Mouse (Mus musculus) midbrain, embryonic 14.5 days (tissue): Measurements from ENCODE around the gene Tmem82. TPM values are rescaled to one million over a fixed set of nuclear protein-coding genes. Genes with fewer than 3 reads are reported as not detected.
"Not testable (repeated sequence)": the region's sequence is repeated elsewhere in the genome, so short reads cannot be mapped to it uniquely, and the experiment has no call there.

Experiments
- ATAC-seq: fragments of 200-750 bp; cut with Nextera tagmentation; 2 replicates; pipeline ENCODE4 v1.8.0; 2017; ENCODE audit warnings: moderate number of reproducible peaks, moderate library complexity; ENCODE audit not compliant: low FRiP score, low TSS enrichment
- DNase-seq: peaks from one replicate; pipeline ENCODE4 v3.0.0-alpha.2; 2015
- H3K27ac ChIP-seq: fragments of 300-500 bp; sonication (generic); replicated peaks from 2 replicates; pipeline ENCODE4 v1.5.1; 2014; ENCODE audit warnings: mild to moderate bottlenecking, low read depth, low read length, moderate library complexity
- H3K27me3 ChIP-seq: fragments of 300-500 bp; sonication (generic); 2 replicates; pipeline ENCODE4 v1.6.1; 2014; ENCODE audit warnings: low read length, control low read depth, mixed read lengths; ENCODE audit not compliant: control insufficient read depth, insufficient read depth
- H3K36me3 ChIP-seq: fragments of 300-500 bp; sonication (generic); 2 replicates; pipeline ENCODE4 v1.6.1; 2014; ENCODE audit warnings: low read length, control low read depth; ENCODE audit not compliant: control insufficient read depth, insufficient read depth
- H3K4me1 ChIP-seq: fragments of 300-500 bp; sonication (generic); 2 replicates; pipeline ENCODE4 v1.6.1; 2014; ENCODE audit warnings: mild to moderate bottlenecking, antibody characterized with exemption, low read length, control low read depth; ENCODE audit not compliant: control insufficient read depth, insufficient read depth
- H3K4me2 ChIP-seq: fragments of 300-500 bp; sonication (generic); 2 replicates; pipeline ENCODE4 v1.6.1; 2014; ENCODE audit warnings: mild to moderate bottlenecking, low read length, moderate library complexity
- H3K4me3 ChIP-seq: fragments of 300-500 bp; sonication (generic); replicated peaks from 2 replicates; pipeline ENCODE4 v1.5.1; 2014; ENCODE audit warnings: low read depth, low read length
- H3K9ac ChIP-seq: fragments of 300-500 bp; sonication (generic); replicated peaks from 2 replicates; pipeline ENCODE4 v1.6.1; 2014; ENCODE audit warnings: mild to moderate bottlenecking, low read length, moderate library complexity
- H3K9me3 ChIP-seq: fragments of 300-500 bp; sonication (generic); 2 replicates; pipeline ENCODE4 v1.6.1; 2016; ENCODE audit warnings: low read length, control low read depth, mixed read lengths; ENCODE audit not compliant: control insufficient read depth
- WGBS: fragments of 180-500 bp; shearing (Covaris S2); extraction: QIAGEN DNeasy Blood & Tissue Kit; methylation state at CpG from one replicate; pipeline ENCODE4 v1.1.7; 2014; 5-methylcytosine and 5-hydroxymethylcytosine counted together
- polyA plus RNA-seq: library from polyadenylated mRNA; unstranded; fragments of >200 nt; fragmentation: Nextera tagmentation; extraction: Ambion mirVana; gene quantifications from 2 replicates; pipeline ENCODE4 v1.2.1, GENCODE M21; 2014

The Tmem82 gene
- polyA plus RNA-seq, 1 experiment from 2014 or later: 0.16 TPM

- DNase-seq: no peak
- 76% methylated on average over 6 of the region's 6 CpGs for WGBS
- Histone ChIP-seq H3K4me3 (no peak overlapping the region), H3K27ac (no peak overlapping the region), H3K4me1 (no peaks in the 10 kb centered on the region), H3K36me3 (no peaks in the 10 kb centered on the region), H3K27me3 (no peaks in the 10 kb centered on the region), H3K4me2 (no peak overlapping the region), H3K9ac (no peak overlapping the region), H3K9me3 (no peaks in the 10 kb centered on the region)
- ATAC-seq: no peak
These were observed 47.1 kb downstream of the Tmem82 start for GRCm38 (mm10) chr4:141571337-141571739.

GRCm38 (mm10) chr4:141570821-141571220, 47.6 kb downstream of the Tmem82 start:
- ATAC-seq (no peak), DNase-seq (no peak)
- Histone ChIP-seq H3K9ac (no peak overlapping the region), H3K27ac (no peak overlapping the region), H3K4me3 (no peak overlapping the region), H3K9me3 (no peaks in the 10 kb centered on the region), H3K27me3 (no peaks in the 10 kb centered on the region), H3K36me3 (no peaks in the 10 kb centered on the region), H3K4me2 (no peak overlapping the region), H3K4me1 (no peaks in the 10 kb centered on the region)
- WGBS: 75% methylated on average over 1 of the region's 1 CpGs

- Histone ChIP-seq H3K27me3 (no peaks in the 10 kb centered on the region), H3K9ac (no peak overlapping the region), H3K4me2 (no peak overlapping the region), H3K36me3 (no peaks in the 10 kb centered on the region), H3K9me3 (no peaks in the 10 kb centered on the region), H3K4me1 (no peaks in the 10 kb centered on the region), H3K4me3 (no peak overlapping the region), H3K27ac (no peak overlapping the region)
- DNase-seq (no peak), ATAC-seq (no peak)
- 75% methylated on average over 6 of the region's 6 CpGs for WGBS
These were observed 48.4 kb downstream of the Tmem82 start for GRCm38 (mm10) chr4:141570004-141570403.

GRCm38 (mm10) chr4:141568966-141569365, 49.5 kb downstream of the Tmem82 start:
- no peaks in the 10 kb centered on the region for H3K4me1 ChIP-seq
- H3K27ac ChIP-seq: no peak overlapping the region
- H3K9me3 ChIP-seq: no peaks in the 10 kb centered on the region
- H3K36me3 ChIP-seq: no peaks in the 10 kb centered on the region
- no peak overlapping the region for H3K4me2 ChIP-seq
- H3K27me3 ChIP-seq: no peaks in the 10 kb centered on the region
- ATAC-seq: no peak
- WGBS: 83% methylated on average over 5 of the region's 5 CpGs
- DNase-seq: no peak
- no peak overlapping the region for H3K4me3 ChIP-seq
- H3K9ac ChIP-seq: no peak overlapping the region

- H3K9me3 ChIP-seq, H3K4me1 ChIP-seq, H3K9ac ChIP-seq, H3K36me3 ChIP-seq, H3K4me3 ChIP-seq, ATAC-seq, DNase-seq, H3K27me3 ChIP-seq, H3K27ac ChIP-seq, H3K4me2 ChIP-seq: not testable (repeated sequence)
- 94% methylated on average over 7 of the region's 7 CpGs for WGBS
These were observed 51.3 kb downstream of the Tmem82 start for GRCm38 (mm10) chr4:141567174-141567573.

- H3K4me2 ChIP-seq: no peak overlapping the region
- ATAC-seq (no peak), DNase-seq (no peak)
- no peaks in the 10 kb centered on the region for H3K9me3 ChIP-seq
- no peak overlapping the region for H3K9ac ChIP-seq
- H3K4me3 ChIP-seq: no peak overlapping the region
- H3K27ac ChIP-seq: no peak overlapping the region
- no peaks in the 10 kb centered on the region for H3K36me3 ChIP-seq
- 93% methylated on average over 6 of the region's 6 CpGs for WGBS
- H3K4me1 ChIP-seq: no peaks in the 10 kb centered on the region
- no peaks in the 10 kb centered on the region for H3K27me3 ChIP-seq
These were observed 52.2 kb downstream of the Tmem82 start for GRCm38 (mm10) chr4:141566187-141566586.

- H3K27ac ChIP-seq: no peak overlapping the region
These were observed 53.1 kb downstream of the Tmem82 start for GRCm38 (mm10) chr4:141565325-141565724.

GRCm38 (mm10) chr4:141564660-141565059, 53.8 kb downstream of the Tmem82 start:
- Histone ChIP-seq H3K36me3 (no peaks in the 10 kb centered on the region), H3K9ac (no peak overlapping the region), H3K4me3 (no peak overlapping the region), H3K27me3 (no peaks in the 10 kb centered on the region), H3K4me2 (no peak overlapping the region), H3K27ac (no peak overlapping the region), H3K9me3 (no peaks in the 10 kb centered on the region), H3K4me1 (peaks cover under 1% of the 10 kb centered on the region; the same call in 1 of the 2 replicates)
- ATAC-seq (no peak), DNase-seq (no peak)
- WGBS: 87% methylated on average over 3 of the region's 3 CpGs

More at GRCm38 (mm10) chr4:141565325-141565724, 53.1 kb downstream of the Tmem82 start:
- no peak overlapping the region for H3K4me2 ChIP-seq
- no peaks in the 10 kb centered on the region for H3K36me3 ChIP-seq
- H3K4me3 ChIP-seq: no peak overlapping the region
- H3K9me3 ChIP-seq: no peaks in the 10 kb centered on the region
- ATAC-seq (no peak), DNase-seq (no peak)
- no peak overlapping the region for H3K9ac ChIP-seq
- 11% methylated on average over 7 of the region's 7 CpGs for WGBS
- no peaks in the 10 kb centered on the region for H3K4me1 ChIP-seq
- H3K27me3 ChIP-seq: no peaks in the 10 kb centered on the region

- DNase-seq (no peak), ATAC-seq (no peak)
- Histone ChIP-seq H3K27me3 (no peaks in the 10 kb centered on the region), H3K36me3 (no peaks in the 10 kb centered on the region), H3K9ac (no peak overlapping the region), H3K4me3 (no peak overlapping the region), H3K9me3 (no peaks in the 10 kb centered on the region), H3K4me1 (peaks cover 5% of the 10 kb centered on the region; the same call in 1 of the 2 replicates), H3K27ac (no peak overlapping the region), H3K4me2 (no peak overlapping the region)
- WGBS: 93% methylated on average over 4 of the region's 4 CpGs
These were observed 54.2 kb downstream of the Tmem82 start for GRCm38 (mm10) chr4:141564209-141564608.
